Mouse (Mus musculus): ENCODE measurements around the gene Tcf23. TPM values are rescaled to one million over a fixed set of nuclear protein-coding genes. Genes with fewer than 3 reads are reported as not detected.
"Not testable (repeated sequence)": the region's sequence is repeated elsewhere in the genome, so short reads cannot be mapped to it uniquely, and the experiment has no call there.

Tcf23 gene
- polyA plus RNA-seq, 1 experiment from 2014 or later: not detected

GRCm38 (mm10) chr5:31021790-31022189 lies 53.3 kb downstream of the Tcf23 start:
- not testable (repeated sequence) for H3K9me3 ChIP-seq; H3K36me3 ChIP-seq; H3K27ac ChIP-seq; H3K4me1 ChIP-seq (replicated peaks); H3K27me3 ChIP-seq (ENCODE audit: insufficient read depth, poor library complexity, severe bottlenecking); DNase-seq (ENCODE audit: low spot score); H3K4me3 ChIP-seq
- 86% methylated on average over 5 of the region's 5 CpGs for WGBS

DNA sequence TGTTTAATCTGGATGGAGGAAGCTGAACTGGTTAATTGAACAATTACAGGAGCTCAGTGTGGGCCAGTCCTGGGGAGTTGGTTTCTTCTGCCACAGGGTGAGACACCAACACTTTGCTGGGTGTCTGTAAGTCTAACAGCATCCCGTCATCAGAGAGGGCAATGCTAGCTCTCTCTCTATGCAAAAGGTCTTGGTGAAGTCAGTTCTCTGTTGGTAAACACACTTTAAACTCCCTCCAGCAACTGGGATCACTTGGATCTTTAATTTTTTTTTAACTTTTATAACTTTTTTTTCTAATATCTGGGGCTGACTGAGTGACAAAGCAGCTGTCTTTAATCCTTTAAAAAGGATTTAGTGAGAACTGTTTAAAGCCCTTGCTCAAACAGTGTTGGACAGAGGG lies 54.2 kb downstream of the Tcf23 start:
- 58% methylated on average over 1 of the region's 1 CpGs for WGBS

GRCm38 (mm10) chr5:31023254-31023653 lies 54.8 kb downstream of the Tcf23 start:
- DNase-seq (ENCODE audit: low spot score): no peak
- H3K4me1 ChIP-seq (replicated peaks): peaks cover 8% of the 10 kb centered on the region; the same call in 1 of the 2 replicates
- no peaks in the 10 kb centered on the region for H3K36me3 ChIP-seq
- H3K27me3 ChIP-seq (ENCODE audit: insufficient read depth, poor library complexity, severe bottlenecking): no peaks in the 10 kb centered on the region
- no peaks in the 10 kb centered on the region for H3K9me3 ChIP-seq
- 7% methylated on average over 4 of the region's 4 CpGs for WGBS
- no peak overlapping the region for H3K27ac ChIP-seq
- no peak overlapping the region for H3K4me3 ChIP-seq

More for the DNA sequence above, 54.2 kb downstream of the Tcf23 start:
- Histone ChIP-seq H3K9me3 (no peaks in the 10 kb centered on the region), H3K4me1 (replicated peaks) (peaks cover 8% of the 10 kb centered on the region; the same call in 1 of the 2 replicates), H3K27ac (no peak overlapping the region), H3K36me3 (no peaks in the 10 kb centered on the region), H3K27me3 (ENCODE audit: insufficient read depth, poor library complexity, severe bottlenecking) (no peaks in the 10 kb centered on the region), H3K4me3 (no peak overlapping the region)
- DNase-seq (ENCODE audit: low spot score): no peak

DNA sequence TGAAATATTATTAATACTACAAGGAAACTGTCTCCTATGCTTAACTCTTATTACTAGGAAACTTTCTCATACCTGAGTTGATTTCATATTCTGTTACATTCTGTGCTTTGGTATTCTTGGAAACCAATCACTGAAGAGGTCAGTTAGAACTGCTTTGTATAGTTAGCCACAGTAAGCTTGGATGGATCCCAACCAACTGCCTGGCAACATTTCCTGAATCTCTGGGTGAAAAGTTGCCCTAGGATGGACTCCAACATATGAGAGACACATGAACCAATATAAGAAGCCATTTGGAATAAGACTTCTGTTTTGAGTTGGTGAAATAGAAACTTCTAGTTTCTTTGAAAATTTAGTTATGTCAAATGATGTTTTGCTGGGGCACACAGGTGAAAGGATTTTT lies 56.2 kb downstream of the Tcf23 start:
- DNase-seq (ENCODE audit: low spot score): no peak
- H3K4me3 ChIP-seq: no peak overlapping the region
- no peaks in the 10 kb centered on the region for H3K36me3 ChIP-seq
- H3K27me3 ChIP-seq (ENCODE audit: insufficient read depth, poor library complexity, severe bottlenecking): no peaks in the 10 kb centered on the region
- H3K27ac ChIP-seq: no peak overlapping the region
- H3K9me3 ChIP-seq: no peaks in the 10 kb centered on the region
- H3K4me1 ChIP-seq (replicated peaks): peaks cover 8% of the 10 kb centered on the region; the same call in 1 of the 2 replicates

Other genes with a start within 250 kb of the Tcf23 start
- gene Mapre3, start 154.0 kb upstream of the Tcf23 start, polyA plus RNA-seq (2016; fragmentation: Nextera tagmentation; extraction: Ambion mirVana): 21.1 and 41.8 TPM in 2 replicates
- gene Tmem214, start 100.7 kb upstream of the Tcf23 start, polyA plus RNA-seq (2016; fragmentation: Nextera tagmentation; extraction: Ambion mirVana): 64.0 and 67.6 TPM in 2 replicates
- gene Agbl5, start 80.0 kb upstream of the Tcf23 start, polyA plus RNA-seq (2016; fragmentation: Nextera tagmentation; extraction: Ambion mirVana): 18.4 and 24.2 TPM in 2 replicates
- gene Ost4, start 60.9 kb upstream of the Tcf23 start, polyA plus RNA-seq (2016; fragmentation: Nextera tagmentation; extraction: Ambion mirVana): 405 and 407 TPM in 2 replicates
- gene Emilin1, start 55.3 kb upstream of the Tcf23 start, polyA plus RNA-seq (2016; fragmentation: Nextera tagmentation; extraction: Ambion mirVana): 85.1 and 87.4 TPM in 2 replicates
- gene Khk, start 47.2 kb upstream of the Tcf23 start, polyA plus RNA-seq (2016; fragmentation: Nextera tagmentation; extraction: Ambion mirVana): 7.2 and 8.0 TPM in 2 replicates
- 3.7 and 6.7 TPM in 2 replicates for gene Cgref1, start 23.1 kb upstream of the Tcf23 start, polyA plus RNA-seq (2016; fragmentation: Nextera tagmentation; extraction: Ambion mirVana)
- gene Preb, start 8.3 kb upstream of the Tcf23 start, polyA plus RNA-seq (2016; fragmentation: Nextera tagmentation; extraction: Ambion mirVana): 147 and 152 TPM in 2 replicates
- gene Atraid, start 79.7 kb downstream of the Tcf23 start, polyA plus RNA-seq (2016; fragmentation: Nextera tagmentation; extraction: Ambion mirVana): 86.2 and 110 TPM in 2 replicates
- 8.1 and 10.1 TPM in 2 replicates for gene Slc5a6, start 80.3 kb downstream of the Tcf23 start, polyA plus RNA-seq (2016; fragmentation: Nextera tagmentation; extraction: Ambion mirVana)
- gene Cad, start 86.1 kb downstream of the Tcf23 start, polyA plus RNA-seq (2016; fragmentation: Nextera tagmentation; extraction: Ambion mirVana): 43.5 and 55.9 TPM in 2 replicates
- not detected in 2 replicates for gene Dnajc5g, start 137.6 kb downstream of the Tcf23 start, polyA plus RNA-seq (2016; fragmentation: Nextera tagmentation; extraction: Ambion mirVana)
- gene Slc30a3, start 139.6 kb downstream of the Tcf23 start, polyA plus RNA-seq (2016; fragmentation: Nextera tagmentation; extraction: Ambion mirVana): 2.1 and 9.3 TPM in 2 replicates
- gene Trim54, start 148.1 kb downstream of the Tcf23 start, polyA plus RNA-seq (2016; fragmentation: Nextera tagmentation; extraction: Ambion mirVana): not detected in 2 replicates
- not detected in 2 replicates for gene Ucn, start 170.2 kb downstream of the Tcf23 start, polyA plus RNA-seq (2016; fragmentation: Nextera tagmentation; extraction: Ambion mirVana)
- 59.2 and 60.7 TPM in 2 replicates for gene Mpv17, start 185.6 kb downstream of the Tcf23 start, polyA plus RNA-seq (2016; fragmentation: Nextera tagmentation; extraction: Ambion mirVana)
- 0.80 and 0.89 TPM in 2 replicates for gene Gm29609, start 211.2 kb downstream of the Tcf23 start, polyA plus RNA-seq (2016; fragmentation: Nextera tagmentation; extraction: Ambion mirVana)
- 105 and 118 TPM in 2 replicates for gene Gtf3c2, start 211.5 kb downstream of the Tcf23 start, polyA plus RNA-seq (2016; fragmentation: Nextera tagmentation; extraction: Ambion mirVana)
- 128 and 138 TPM in 2 replicates for gene Snx17, start 224.6 kb downstream of the Tcf23 start, polyA plus RNA-seq (2016; fragmentation: Nextera tagmentation; extraction: Ambion mirVana)
- 85.2 and 99.3 TPM in 2 replicates for gene Eif2b4, start 224.8 kb downstream of the Tcf23 start, polyA plus RNA-seq (2016; fragmentation: Nextera tagmentation; extraction: Ambion mirVana)
- 12.7 and 15.0 TPM in 2 replicates for gene Zfp513, start 233.6 kb downstream of the Tcf23 start, polyA plus RNA-seq (2016; fragmentation: Nextera tagmentation; extraction: Ambion mirVana)

Data from hindbrain, embryonic 10.5 days (tissue).